Mouse (Mus musculus) erythroblast, embryonic 14.5 days (primary cell): Measurements from ENCODE around the gene Astn1.

Experiments used
- GATA1 ChIP-seq: IDR thresholded peaks from 2 replicates; pipeline ENCODE4 v1.6.1; 2012; ENCODE audit warnings: low read length, inconsistent platforms, mixed read lengths
- TAL1 ChIP-seq: IDR thresholded peaks from 3 replicates; pipeline ENCODE4 v1.6.1; 2012; ENCODE audit warnings: low read length, inconsistent platforms, mixed read lengths

- TF ChIP-seq GATA1 (no peak), TAL1 (no peak)
Measured at GRCm38 (mm10) chr1:158652799-158653198, 290.7 kb downstream of the Astn1 start.
